Mouse (Mus musculus) midbrain, embryonic 15.5 days (tissue): ENCODE results near the gene Plekhg3. TPM values are rescaled to one million over a fixed set of nuclear protein-coding genes. Genes with fewer than 3 reads are reported as not detected.

Source experiments
- ATAC-seq: fragments of 200-750 bp; cut with Nextera tagmentation; replicated peaks from 2 replicates; pipeline ENCODE4 v1.8.0; 2017; ENCODE audit warnings: moderate TSS enrichment
- H3K27ac ChIP-seq: fragments of 300-500 bp; sonication (generic); 2 replicates; pipeline ENCODE4 v1.5.1; 2015; ENCODE audit warnings: mild to moderate bottlenecking, inconsistent platforms
- H3K27me3 ChIP-seq: fragments of 300-500 bp; sonication (generic); replicated peaks from 2 replicates; pipeline ENCODE4 v1.6.1; 2015; ENCODE audit warnings: inconsistent platforms
- H3K36me3 ChIP-seq: fragments of 300-500 bp; sonication (generic); replicated peaks from 2 replicates; pipeline ENCODE4 v1.6.1; 2015; ENCODE audit warnings: inconsistent platforms
- H3K4me1 ChIP-seq: fragments of 300-500 bp; sonication (generic); 2 replicates; pipeline ENCODE4 v1.6.1; 2015; ENCODE audit warnings: inconsistent platforms
- H3K4me2 ChIP-seq: fragments of 300-500 bp; sonication (generic); 2 replicates; pipeline ENCODE4 v1.6.1; 2015; ENCODE audit warnings: inconsistent platforms, mild to moderate bottlenecking, moderate library complexity
- H3K4me3 ChIP-seq: fragments of 300-500 bp; sonication (generic); 2 replicates; pipeline ENCODE4 v1.5.1; 2015; ENCODE audit warnings: mild to moderate bottlenecking, inconsistent platforms
- H3K9ac ChIP-seq: fragments of 300-500 bp; sonication (generic); 2 replicates; pipeline ENCODE4 v1.6.1; 2015; ENCODE audit warnings: mild to moderate bottlenecking, inconsistent platforms
- H3K9me3 ChIP-seq: fragments of 300-500 bp; sonication (generic); 2 replicates; pipeline ENCODE4 v1.6.1; 2016; ENCODE audit warnings: inconsistent platforms
- WGBS: fragments of 180-500 bp; shearing (Covaris S2); methylation state at CpG from one replicate; pipeline ENCODE4 v1.1.7; 2015; ENCODE audit warnings: mixed read lengths; 5-methylcytosine and 5-hydroxymethylcytosine counted together
- microRNA-seq: library from miRNA; unstranded; fragments of <30 nt; microRNA quantifications from one replicate; pipeline ENCODE4, GENCODE M21; 2016
- polyA plus RNA-seq: library from polyadenylated mRNA; unstranded; fragments of >200 nt; fragmentation: Nextera tagmentation; extraction: Ambion mirVana; gene quantifications from 2 replicates; pipeline ENCODE4 v1.2.1, GENCODE M21; 2015

Plekhg3 gene
- polyA plus RNA-seq, 1 experiment from 2014 or later = 1.4 TPM

GRCm38 (mm10) chr12:76618175-76618574, 87.5 kb downstream of the Plekhg3 start:
- H3K4me3 ChIP-seq = no peak overlapping the region
- ATAC-seq = no peak
- WGBS = 64% methylated on average over 4 of the region's 4 CpGs

GRCm38 (mm10) chr12:76619847-76620246, 89.2 kb downstream of the Plekhg3 start:
- WGBS = 59% methylated on average over 5 of the region's 5 CpGs
- ATAC-seq = no peak
- H3K9me3 ChIP-seq = no peaks in the 10 kb centered on the region

More at GRCm38 (mm10) chr12:76618175-76618574, 87.5 kb downstream of the Plekhg3 start:
- Histone ChIP-seq H3K9me3 (no peaks in the 10 kb centered on the region), H3K4me2 (no peak overlapping the region), H3K27ac (no peak overlapping the region), H3K4me1 (no peaks in the 10 kb centered on the region), H3K27me3 (no peaks in the 10 kb centered on the region), H3K9ac (no peak overlapping the region), H3K36me3 (no peaks in the 10 kb centered on the region)

GRCm38 (mm10) chr12:76623374-76623773, 92.7 kb downstream of the Plekhg3 start:
- H3K36me3 ChIP-seq = no peaks in the 10 kb centered on the region
- no peak for ATAC-seq
- H3K9ac ChIP-seq = no peak overlapping the region
- 69% methylated on average over 6 of the region's 6 CpGs for WGBS
- no peaks in the 10 kb centered on the region for H3K27me3 ChIP-seq
- no peak overlapping the region for H3K4me3 ChIP-seq
- no peaks in the 10 kb centered on the region for H3K9me3 ChIP-seq
- H3K27ac ChIP-seq = no peak overlapping the region
- no peaks in the 10 kb centered on the region for H3K4me1 ChIP-seq
- H3K4me2 ChIP-seq = no peak overlapping the region

More at GRCm38 (mm10) chr12:76619847-76620246, 89.2 kb downstream of the Plekhg3 start:
- Histone ChIP-seq H3K4me3 (no peak overlapping the region), H3K4me2 (no peak overlapping the region), H3K27ac (no peak overlapping the region), H3K9ac (no peak overlapping the region), H3K4me1 (no peaks in the 10 kb centered on the region), H3K36me3 (no peaks in the 10 kb centered on the region), H3K27me3 (no peaks in the 10 kb centered on the region)

Small RNA genes lying within 50 kb of the gene (microRNA-seq; reads per million reads assigned to microRNA genes)
- not detected for gene Mir5135

Other genes with a start within 250 kb of the Plekhg3 start
- gene Akap5, start 206.0 kb upstream of the Plekhg3 start, polyA plus RNA-seq = 9.8 and 10.3 TPM in 2 replicates
- gene Zbtb25, start 161.3 kb upstream of the Plekhg3 start, polyA plus RNA-seq = 14.6 and 15.1 TPM in 2 replicates
- 3.4 and 3.5 TPM in 2 replicates for gene Zbtb1, start 160.6 kb upstream of the Plekhg3 start, polyA plus RNA-seq
- gene Hspa2, start 126.7 kb upstream of the Plekhg3 start, polyA plus RNA-seq = 5.5 and 5.6 TPM in 2 replicates
- gene Ppp1r36, start 113.4 kb upstream of the Plekhg3 start, polyA plus RNA-seq = 0.73 and 1.0 TPM in 2 replicates
- gene Sptb, start 179.7 kb downstream of the Plekhg3 start, polyA plus RNA-seq = 3.5 and 3.6 TPM in 2 replicates
- 127 and 131 TPM in 2 replicates for gene Churc1, start 234.6 kb downstream of the Plekhg3 start, polyA plus RNA-seq
- 43.5 and 44.3 TPM in 2 replicates for gene Fntb, start 234.7 kb downstream of the Plekhg3 start, polyA plus RNA-seq